Mouse (Mus musculus) forebrain, postnatal 0 days (tissue): Measurements from ENCODE around the gene Gripap1. TPM values are rescaled to one million over a fixed set of nuclear protein-coding genes. Genes with fewer than 3 reads are reported as not detected.
"Not testable (repeated sequence)": the region's sequence is repeated elsewhere in the genome, so short reads cannot be mapped to it uniquely, and the experiment has no call there.

Source experiments
- ATAC-seq: fragments of 200-750 bp; cut with Nextera tagmentation; 2 replicates; pipeline ENCODE4 v1.8.0; 2017; ENCODE audit warnings: mild to moderate bottlenecking, moderate library complexity
- DNase-seq: peaks from one replicate; pipeline ENCODE4 v3.0.0-alpha.2; 2015
- H3K27ac ChIP-seq: fragments of 300-500 bp; sonication (generic); 2 replicates; pipeline ENCODE4 v1.5.1; 2014; ENCODE audit warnings: low read depth, mild to moderate bottlenecking, antibody characterized with exemption, low read length, moderate library complexity, mixed read lengths
- H3K27me3 ChIP-seq: fragments of 300-500 bp; sonication (generic); 2 replicates; pipeline ENCODE4 v1.6.1; 2014; ENCODE audit warnings: mild to moderate bottlenecking, low read length, mixed read lengths; ENCODE audit not compliant: insufficient read depth
- H3K36me3 ChIP-seq: fragments of 300-500 bp; sonication (generic); 2 replicates; pipeline ENCODE4 v1.6.1; 2014; ENCODE audit warnings: mild to moderate bottlenecking, moderate library complexity; ENCODE audit not compliant: insufficient read depth
- H3K4me1 ChIP-seq: fragments of 300-500 bp; sonication (generic); 2 replicates; pipeline ENCODE4 v1.6.1; 2014; ENCODE audit warnings: antibody characterized with exemption; ENCODE audit not compliant: insufficient read depth
- H3K4me2 ChIP-seq: fragments of 300-500 bp; sonication (generic); 2 replicates; pipeline ENCODE4 v1.6.1; 2014; ENCODE audit warnings: low read depth, mild to moderate bottlenecking, moderate library complexity
- H3K4me3 ChIP-seq: fragments of 300-500 bp; sonication (generic); 2 replicates; pipeline ENCODE4 v1.5.1; 2014; ENCODE audit warnings: low read depth, low read length, mixed read lengths
- H3K9ac ChIP-seq: fragments of 300-500 bp; sonication (generic); 2 replicates; pipeline ENCODE4 v1.6.1; 2014; ENCODE audit warnings: mild to moderate bottlenecking
- H3K9me3 ChIP-seq: fragments of 300-500 bp; sonication (generic); 2 replicates; pipeline ENCODE4 v1.6.1; 2016; ENCODE audit warnings: low read length
- CTCF ChIP-seq: sonication (generic); IDR thresholded peaks from 2 replicates; pipeline ENCODE4 v1.5.1; 2016; ENCODE audit warnings: antibody characterized with exemption, control low read depth, low read depth
- WGBS: fragments of 180-500 bp; shearing (Covaris S2); extraction: QIAGEN DNeasy Blood & Tissue Kit; methylation state at CpG from one replicate; pipeline ENCODE4 v1.1.7; 2014; 5-methylcytosine and 5-hydroxymethylcytosine counted together
- polyA plus RNA-seq: library from polyadenylated mRNA; unstranded; fragments of >200 nt; fragmentation: Nextera tagmentation; extraction: Ambion mirVana; gene quantifications from 2 replicates; pipeline ENCODE4 v1.2.1, GENCODE M21; 2015
- total RNA-seq: library from RNA; depleted of rRNA; stranded (reverse); fragments of >200 nt; gene quantifications from 2 replicates; pipeline ENCODE4 v1.2.3, GENCODE M21; 2014

The Gripap1 gene
- total and polyA plus RNA-seq, 2 experiments from 2014 or later: 40.7 to 62.4 TPM

DNA sequence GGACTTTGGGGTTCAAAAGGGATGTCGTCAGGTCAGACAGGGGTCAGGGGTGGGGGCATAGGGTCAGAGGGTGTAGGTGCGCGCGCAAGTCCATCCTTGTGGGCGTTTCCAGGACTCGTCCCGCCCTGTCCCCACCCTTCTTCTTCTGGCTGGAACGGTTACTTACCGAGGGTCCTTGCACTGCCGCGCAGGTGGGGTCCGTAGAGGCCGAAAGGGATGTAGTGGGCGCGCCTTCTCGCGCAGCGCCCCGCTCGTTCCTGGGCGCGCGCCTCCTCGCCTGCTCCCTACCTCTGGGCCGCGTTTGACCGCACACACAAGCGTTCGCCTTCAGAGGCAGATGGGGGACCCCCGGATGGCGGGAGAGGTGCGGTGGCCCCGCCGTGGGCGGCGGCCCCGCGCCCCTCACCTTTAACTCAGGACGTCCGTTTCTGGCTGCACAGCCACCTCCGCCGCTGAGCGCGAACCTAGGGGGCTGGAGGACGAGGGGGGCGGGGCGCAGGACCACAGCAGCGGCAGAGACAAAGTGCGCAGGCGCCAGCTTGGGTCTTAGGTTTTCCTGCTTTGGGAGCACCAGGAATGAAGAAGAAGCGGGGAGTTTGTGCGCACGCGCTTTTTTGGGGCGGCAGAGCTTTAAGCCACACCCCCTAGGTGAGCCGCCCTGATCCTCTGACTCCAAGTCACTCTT, 39.0 kb upstream of the Gripap1 start, which contains the start of gene Ccdc120:
Gene Ccdc120 (minus strand): TSS at position 474 of the 685 bp plus-strand sequence.
- Histone ChIP-seq H3K4me1 (no peaks in the 10 kb centered on the region), H3K36me3 (no peaks in the 10 kb centered on the region), H3K9me3 (no peaks in the 10 kb centered on the region), H3K27ac (peak within 1 kb of the TSS; percentile 57; the same call in 1 of the 2 replicates), H3K27me3 (no peaks in the 10 kb centered on the region), H3K4me2 (peak within 1 kb of the TSS; percentile 53), H3K9ac (peak within 1 kb of the TSS; percentile 75), H3K4me3 (peak within 1 kb of the TSS; percentile 58)
- 25% methylated on average over 51 of the region's 56 CpGs for WGBS
- DNase-seq: peak; percentile 91
- peak; percentile 93 for ATAC-seq
- TF ChIP-seq CTCF: no peak

DNA sequence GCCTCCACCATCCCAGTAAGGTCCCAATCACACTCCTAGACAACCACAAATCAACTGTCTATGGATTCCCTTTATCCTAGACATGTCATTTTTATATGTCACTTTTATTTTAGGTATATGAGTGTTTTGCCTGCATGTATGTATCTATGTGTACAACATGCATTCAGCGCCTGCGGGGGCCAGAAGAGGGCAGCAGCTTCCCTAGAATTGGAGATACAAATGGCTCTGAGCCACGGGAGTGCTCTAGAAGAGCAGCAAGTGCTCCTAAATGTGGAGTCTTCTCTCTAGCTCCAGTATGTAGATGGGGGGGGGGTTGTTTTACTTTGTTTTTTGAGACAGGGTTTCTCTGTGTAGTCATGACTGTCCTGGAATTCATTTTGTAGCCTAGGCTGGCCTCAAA, 35.9 kb upstream of the Gripap1 start:
- peak; percentile 43; the same call in 1 of the 2 replicates for TF ChIP-seq CTCF
- not testable (repeated sequence) for H3K27me3 ChIP-seq, H3K27ac ChIP-seq, H3K4me2 ChIP-seq, H3K9ac ChIP-seq, ATAC-seq, H3K4me3 ChIP-seq, H3K4me1 ChIP-seq, DNase-seq, H3K36me3 ChIP-seq, H3K9me3 ChIP-seq
- 29% methylated on average over 3 of the region's 3 CpGs for WGBS

DNA sequence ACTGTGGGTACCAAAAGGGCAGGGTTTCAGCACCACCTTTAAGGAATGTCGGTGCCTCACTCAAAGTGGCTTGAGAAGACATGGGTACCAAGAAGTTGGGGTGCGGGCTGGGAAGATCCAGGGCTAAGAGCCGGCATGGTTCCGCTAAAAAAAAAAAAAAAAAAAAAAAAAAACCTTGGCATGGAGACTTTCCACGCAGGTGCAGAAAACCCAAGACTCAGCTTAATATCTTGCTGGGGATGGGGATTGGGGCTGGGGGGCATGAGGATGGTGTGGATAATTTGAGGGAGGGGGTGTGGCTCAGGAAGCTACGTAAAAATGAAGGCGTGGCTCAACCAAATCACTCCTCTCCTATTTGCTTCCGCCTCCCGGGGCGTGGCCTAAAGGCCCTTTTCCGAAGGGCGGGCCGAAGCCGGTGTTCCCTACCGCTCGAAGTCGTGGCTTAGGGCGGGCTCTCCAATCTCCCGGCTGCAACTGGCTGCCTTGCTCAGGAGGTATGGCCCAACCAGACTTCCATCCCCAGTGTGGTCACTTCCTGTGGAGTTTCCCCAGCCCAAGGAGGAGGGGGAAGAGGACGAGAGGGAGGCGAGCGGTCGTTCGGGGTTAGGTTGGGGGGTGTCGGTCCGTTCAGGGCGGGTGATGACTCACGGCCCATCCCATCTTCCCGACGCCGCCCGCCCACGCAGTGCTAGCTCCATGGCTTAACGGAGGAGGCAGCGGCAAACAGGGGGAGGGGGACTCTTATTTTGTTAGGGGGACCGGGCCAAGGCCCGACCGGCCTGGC, 27.2 kb upstream of the Gripap1 start, which contains the start of gene Tfe3:
Gene Tfe3 (plus strand): TSS at position 424 of the 784 bp plus-strand sequence.
- H3K27ac ChIP-seq: no peak within 1 kb of the TSS
- TF ChIP-seq CTCF: no peak

DNA sequence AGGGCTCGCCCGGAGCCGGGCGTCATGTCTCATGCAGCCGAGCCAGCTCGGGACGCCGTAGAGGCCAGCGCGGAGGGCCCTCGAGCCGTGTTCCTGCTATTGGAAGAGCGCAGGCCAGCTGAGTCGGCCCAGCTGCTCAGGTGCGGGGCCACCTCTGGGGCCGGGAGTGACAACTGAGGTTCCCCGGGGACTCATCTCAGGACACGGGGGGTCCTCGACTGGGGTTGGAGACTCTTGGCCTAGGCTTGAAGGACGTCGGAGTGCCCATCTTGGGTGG, 26.7 kb upstream of the Gripap1 start:
- H3K9ac ChIP-seq: peak overlapping the region; percentile 57
- no peak for TF ChIP-seq CTCF
- no peaks in the 10 kb centered on the region for H3K36me3 ChIP-seq
- peak overlapping the region; percentile 53 for H3K4me3 ChIP-seq
- no peak overlapping the region for H3K27ac ChIP-seq
- no peaks in the 10 kb centered on the region for H3K4me1 ChIP-seq
- no peaks in the 10 kb centered on the region for H3K9me3 ChIP-seq
- DNase-seq: no peak
- peak overlapping the region; percentile 59 for H3K4me2 ChIP-seq
- WGBS: 31% methylated on average over 21 of the region's 21 CpGs
- no peaks in the 10 kb centered on the region for H3K27me3 ChIP-seq
- no peak for ATAC-seq

More for the DNA sequence above, 27.2 kb upstream of the Gripap1 start, which contains the start of gene Tfe3:
- H3K4me1 ChIP-seq: no peaks in the 10 kb centered on the region
- H3K9me3 ChIP-seq: no peaks in the 10 kb centered on the region
- peak within 1 kb of the TSS; percentile 53 for H3K4me3 ChIP-seq
- WGBS: 37% methylated on average over 38 of the region's 38 CpGs
- peak; percentile 93 for DNase-seq
- H3K9ac ChIP-seq: peak within 1 kb of the TSS; percentile 57
- peak; percentile 97 for ATAC-seq
- H3K27me3 ChIP-seq: no peaks in the 10 kb centered on the region
- H3K4me2 ChIP-seq: peak within 1 kb of the TSS; percentile 59
- H3K36me3 ChIP-seq: no peaks in the 10 kb centered on the region

DNA sequence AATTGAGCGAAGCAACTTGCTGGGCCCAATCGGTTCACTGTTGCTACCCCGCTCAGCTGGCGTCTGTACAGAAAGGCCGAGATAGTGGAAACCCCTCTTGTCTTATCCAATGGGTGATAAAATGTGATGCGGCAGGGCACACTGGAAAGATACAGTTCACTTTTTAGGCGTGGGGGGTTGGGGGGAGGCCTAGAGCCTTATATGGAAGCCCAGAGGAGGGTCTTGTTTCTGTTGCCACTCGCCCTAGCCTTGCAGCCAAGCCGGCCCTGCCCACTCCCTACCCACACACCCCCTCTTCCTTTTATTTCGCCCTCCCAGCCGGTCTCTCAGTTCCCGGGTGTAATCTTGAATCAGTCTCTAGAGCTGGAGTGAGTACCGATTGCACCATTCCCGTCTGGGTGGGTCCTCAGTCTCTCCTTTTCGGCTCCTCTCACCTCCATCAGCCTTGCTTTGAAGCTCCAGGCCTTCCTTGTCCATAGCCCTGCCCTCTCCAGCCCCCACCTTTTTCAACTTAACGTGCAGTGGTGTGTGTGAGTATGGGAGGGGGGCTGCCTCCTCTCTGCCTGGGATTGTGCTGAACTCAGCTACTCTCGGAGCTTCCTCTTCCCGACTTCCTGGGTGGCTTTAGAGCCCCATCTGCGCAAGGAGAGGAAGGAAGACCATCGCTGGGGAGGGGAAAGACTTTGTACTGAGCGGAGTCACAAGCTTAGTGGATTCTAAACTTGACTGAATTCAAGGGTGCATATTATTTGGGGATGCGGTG, 25.8 kb upstream of the Gripap1 start:
- Histone ChIP-seq H3K27ac (no peak overlapping the region), H3K27me3 (no peaks in the 10 kb centered on the region), H3K9me3 (no peaks in the 10 kb centered on the region), H3K4me1 (no peaks in the 10 kb centered on the region), H3K36me3 (no peaks in the 10 kb centered on the region), H3K4me3 (peak overlapping the region; percentile 53), H3K4me2 (peak overlapping the region; percentile 59), H3K9ac (no peak overlapping the region)
- TF ChIP-seq CTCF: no peak
- no peak for ATAC-seq
- DNase-seq: no peak
- WGBS: 24% methylated on average over 22 of the region's 22 CpGs

DNA sequence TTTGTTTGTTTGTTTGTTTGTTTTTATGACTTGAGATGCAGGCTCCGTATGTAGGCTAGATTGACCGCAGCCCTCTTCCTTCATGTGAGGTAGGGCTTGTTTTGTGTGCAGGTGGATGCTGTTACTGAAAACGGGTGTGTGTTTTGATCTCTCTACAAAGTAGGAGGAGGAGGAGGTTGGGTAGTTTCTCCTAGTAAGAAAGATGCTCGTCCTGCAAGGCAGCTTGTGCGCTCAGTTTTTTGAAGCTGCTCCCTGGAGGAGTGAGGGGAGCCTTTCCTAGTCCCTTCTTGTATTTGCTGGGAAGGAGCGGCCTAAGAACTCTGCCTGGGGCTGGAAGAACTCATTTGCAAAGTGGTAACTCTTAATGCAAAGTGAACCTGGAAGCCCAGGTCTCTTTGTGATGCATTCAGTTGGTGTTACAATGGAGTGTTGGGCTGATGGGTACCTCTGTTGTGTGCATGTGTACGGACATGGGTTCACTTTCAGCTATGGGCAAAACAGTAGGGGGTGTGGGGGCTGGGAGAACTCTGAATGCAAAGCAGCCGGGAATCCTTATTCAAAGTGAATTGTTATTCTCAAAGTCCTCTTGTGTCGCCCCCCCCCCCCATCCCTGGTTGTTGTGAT, 24.8 kb upstream of the Gripap1 start:
- no peak for DNase-seq
- H3K4me2 ChIP-seq: peak overlapping the region; percentile 59
- H3K9ac ChIP-seq: no peak overlapping the region

More for the DNA sequence above, 24.8 kb upstream of the Gripap1 start:
- no peak for ATAC-seq
- Histone ChIP-seq H3K9me3 (no peaks in the 10 kb centered on the region), H3K27me3 (no peaks in the 10 kb centered on the region), H3K4me1 (no peaks in the 10 kb centered on the region), H3K36me3 (peaks cover 3% of the 10 kb centered on the region; the same call in 1 of the 2 replicates), H3K27ac (no peak overlapping the region), H3K4me3 (peak overlapping the region; percentile 30)
- WGBS: 21% methylated on average over 9 of the region's 9 CpGs
- TF ChIP-seq CTCF: no peak
